Mouse (Mus musculus) stomach, postnatal 0 days (tissue): ENCODE data around the gene Ypel3.
A peak's percentile ranks its signal among the peaks of the same experiment; 100 is the strongest.

Experiments used
- CTCF ChIP-seq: IDR thresholded peaks from 2 replicates; pipeline ENCODE4 v1.5.1; 2016; ENCODE audit warnings: antibody characterized with exemption, low read depth, mild to moderate bottlenecking, moderate library complexity
- EP300 ChIP-seq: optimal IDR thresholded peaks from 2 replicates; pipeline ENCODE3; 2016; ENCODE audit warnings: antibody characterized with exemption

DNA sequence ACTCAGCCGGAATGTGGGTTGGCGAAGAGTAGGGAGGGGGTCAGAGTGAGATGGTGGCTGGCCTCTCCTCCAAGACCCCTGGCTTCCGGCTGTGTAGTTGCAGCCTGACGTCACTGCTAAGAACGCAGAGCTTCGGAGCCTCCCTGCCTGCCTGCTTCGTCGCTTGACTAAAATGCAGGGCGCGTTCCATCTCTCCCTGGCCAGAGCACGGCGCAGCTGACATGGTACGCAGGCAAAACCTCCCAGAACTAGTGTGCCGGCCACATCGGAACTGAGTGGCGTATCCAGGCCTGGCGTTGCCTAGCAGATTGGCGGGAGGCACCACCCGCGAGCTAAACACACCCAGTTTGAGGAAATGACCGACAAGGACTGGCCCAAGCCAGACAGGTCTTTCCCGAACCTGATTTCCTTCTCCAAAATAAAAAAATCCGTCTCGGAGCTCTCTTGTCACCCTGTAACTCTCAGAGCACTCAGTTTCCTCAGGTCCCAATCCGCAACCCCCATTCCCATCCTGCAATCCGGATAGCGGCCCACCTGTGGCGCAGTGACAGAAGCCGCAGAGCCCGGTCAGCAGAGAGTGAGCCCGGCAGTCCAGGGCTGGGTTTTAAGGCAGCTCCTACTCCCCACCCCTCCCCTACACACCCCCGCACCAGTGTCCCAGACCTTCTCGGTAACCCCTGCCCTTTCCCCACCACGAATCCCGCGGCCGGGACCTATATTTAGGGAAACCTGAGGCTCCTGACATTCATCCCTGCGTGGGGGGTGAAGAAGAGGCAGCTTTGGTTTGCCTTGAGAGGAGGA lies 22.9 kb downstream of the Ypel3 start:
- TF ChIP-seq CTCF: peak; percentile 46
- no peak for TF ChIP-seq EP300
